Mouse (Mus musculus) CD4-positive helper T cell, adult 2 months (primary cell): ENCODE measurements around the gene Arnt.

Source experiments
- DNase-seq: peaks from one replicate; pipeline ENCODE4 v3.0.0-alpha.2; 2012; ENCODE audit warnings: low read depth, missing footprints, low spot score

Arnt gene

GRCm38 (mm10) chr3:95526111-95526510, 91.9 kb downstream of the Arnt start:
- no peak for DNase-seq

GRCm38 (mm10) chr3:95526622-95527211, 92.5 kb downstream of the Arnt start, which contains the start of gene Ctss:
Gene Ctss, plus strand, starts transcription at chr3:95526786.
- peak; percentile 71 for DNase-seq

- DNase-seq, result no peak
Observed at GRCm38 (mm10) chr3:95529814-95530213, 95.6 kb downstream of the Arnt start.

- DNase-seq, result no peak
Observed at GRCm38 (mm10) chr3:95531025-95531424, 96.8 kb downstream of the Arnt start.

- no peak for DNase-seq
Observed at GRCm38 (mm10) chr3:95533364-95533763, 99.2 kb downstream of the Arnt start.

GRCm38 (mm10) chr3:95534927-95535326, 100.7 kb downstream of the Arnt start:
- DNase-seq, result no peak

GRCm38 (mm10) chr3:95538936-95539335, 104.7 kb downstream of the Arnt start:
- no peak for DNase-seq

- DNase-seq, result no peak
Observed at GRCm38 (mm10) chr3:95539837-95540236, 105.6 kb downstream of the Arnt start.

GRCm38 (mm10) chr3:95541186-95541585, 107.0 kb downstream of the Arnt start:
- DNase-seq, result peak; percentile 47

- peak; percentile 29 for DNase-seq
Observed at GRCm38 (mm10) chr3:95542171-95542570, 108.0 kb downstream of the Arnt start.

GRCm38 (mm10) chr3:95542981-95543380, 108.8 kb downstream of the Arnt start:
- DNase-seq, result no peak
